In the genomic region with DNA sequence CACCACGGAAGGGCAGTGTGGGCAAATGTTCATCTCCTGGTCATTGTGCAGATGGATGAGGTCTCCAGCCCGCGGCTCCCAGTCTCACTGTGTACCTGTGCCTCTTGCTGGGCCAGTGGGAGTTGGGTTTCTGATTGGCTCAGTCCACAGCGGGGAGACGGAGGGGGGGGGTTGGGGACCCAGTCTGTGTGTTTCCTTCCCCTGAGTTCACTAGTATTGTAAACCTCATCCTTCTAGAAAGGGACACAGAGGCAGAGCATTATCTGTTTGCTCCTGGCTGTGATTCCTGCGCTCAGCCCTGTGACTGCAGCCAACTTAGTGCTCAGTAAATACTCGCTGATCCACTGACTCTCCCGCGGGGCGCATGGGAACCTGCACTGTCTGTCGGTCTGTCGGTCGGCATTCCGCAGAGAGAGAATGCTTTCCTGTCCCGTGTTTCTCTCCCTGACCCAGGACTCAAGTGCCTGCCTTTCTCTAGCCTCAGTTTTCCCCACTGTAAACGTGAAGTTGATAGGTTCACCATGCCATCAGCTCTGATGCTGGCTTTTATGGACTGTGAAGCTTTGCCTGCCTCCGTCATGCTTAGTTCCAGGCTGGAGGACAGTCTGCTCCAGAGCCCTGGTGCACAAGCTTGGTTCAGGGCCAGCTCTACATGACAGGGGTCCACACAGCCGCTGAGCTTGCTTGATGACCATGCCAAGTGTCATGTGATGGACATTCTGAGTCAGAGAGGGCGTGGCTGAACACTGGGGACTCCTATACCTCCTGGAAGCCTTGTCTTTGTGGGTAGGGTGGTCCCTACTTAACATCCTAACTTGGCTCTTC, we compare ENCODE assay signal across 11 mouse cellular contexts. TPM values are rescaled to one million over a fixed set of nuclear protein-coding genes. Genes with fewer than 3 reads are reported as not detected.
DNase-seq lines count a peak whose midpoint lies in the region; ATAC-seq lines count a peak whose summit lies in the region.
"Had no signal": no experiment of that assay in that cellular context is flagged by ENCODE, and none has a peak within 500 bp of the region (broad histone marks: within the 10 kb centered on the region; RNA-seq: fewer than 3 reads in every experiment).

No protein-coding gene starts in this region.

- ATAC-seq in forebrain, embryonic 16.5 days: no peak
- ATAC-seq in midbrain, embryonic 14.5 days (ENCODE audit: low FRiP score, low TSS enrichment): no peak

- WGBS in forebrain, embryonic 16.5 days: 8% methylated on average over 19 of the region's 19 CpGs
- 9% methylated on average over 19 of the region's 19 CpGs for WGBS in midbrain, embryonic 14.5 days

- H3K4me1 ChIP-seq in forebrain, embryonic 16.5 days (replicated peaks; ENCODE audit: control insufficient read depth, insufficient read depth, low read length): peaks cover 42% of the 10 kb centered on the region
- peaks cover 30% of the 10 kb centered on the region for H3K4me1 ChIP-seq in midbrain, embryonic 14.5 days (ENCODE audit: control insufficient read depth, insufficient read depth, low read length)

- DNase-seq in heart, postnatal 4 days: peak; percentile 17
- DNase-seq in heart, postnatal 25 days (ENCODE audit: low spot score): no peak
- DNase-seq in cerebellum, postnatal 14 days: peak; percentile 85
- peak; percentile 39 for DNase-seq in midbrain, embryonic 14.5 days
- no peak for DNase-seq in right cerebral cortex, adult 2 months (ENCODE audit: low spot score in 2 of 2)
- no peak for DNase-seq in liver
- DNase-seq in urinary bladder, postnatal 10 days (ENCODE audit: low spot score): no peak
- DNase-seq: adrenal gland, postnatal 10 days; lung, adult 2 months had no signal

- no peaks in the 10 kb centered on the region for H3K36me3 ChIP-seq in forebrain, embryonic 16.5 days (ENCODE audit: control insufficient read depth, insufficient read depth)
- no peaks in the 10 kb centered on the region for H3K36me3 ChIP-seq in midbrain, embryonic 14.5 days (ENCODE audit: control insufficient read depth, insufficient read depth, low read length)
- H3K36me3 ChIP-seq: G1E had no signal

- H3K4me3 ChIP-seq in forebrain, embryonic 16.5 days (replicated peaks; ENCODE audit: low read length): no peak overlapping the region
- no peak overlapping the region for H3K4me3 ChIP-seq in midbrain, embryonic 14.5 days (replicated peaks; ENCODE audit: low read depth, low read length)

- no peaks in the 10 kb centered on the region for H3K9me3 ChIP-seq in forebrain, embryonic 16.5 days (ENCODE audit: control insufficient read depth, low read length)
- H3K9me3 ChIP-seq in midbrain, embryonic 14.5 days (ENCODE audit: control insufficient read depth, low read length): no peaks in the 10 kb centered on the region

- intact Hi-C loops in heart, postnatal 25 days (cut with DNase I): no loop called here

- 0 out of 2 replicates have a peak overlapping the region, but pooled peaks have one; percentile 10 for H3K9ac ChIP-seq in forebrain, embryonic 16.5 days (replicated peaks; ENCODE audit: low read depth, low read length)
- H3K9ac ChIP-seq in midbrain, embryonic 14.5 days (replicated peaks; ENCODE audit: low read length): 0 out of 2 replicates have a peak overlapping the region, but pooled peaks have one; percentile 1

- H3K27me3 ChIP-seq in forebrain, embryonic 16.5 days (replicated peaks; ENCODE audit: control insufficient read depth, insufficient read depth, low read length): no peaks in the 10 kb centered on the region
- H3K27me3 ChIP-seq in midbrain, embryonic 14.5 days (ENCODE audit: control insufficient read depth, insufficient read depth, low read length): no peaks in the 10 kb centered on the region; the same call in 1 of the 2 replicates

- H3K27ac ChIP-seq in forebrain, embryonic 16.5 days (ENCODE audit: low read length): no peak overlapping the region
- no peak overlapping the region; the same call in 1 of the 2 replicates for H3K27ac ChIP-seq in midbrain, embryonic 14.5 days (replicated peaks; ENCODE audit: low read depth, low read length)

- peak overlapping the region; percentile 21; the same call in 1 of the 2 replicates for H3K4me2 ChIP-seq in forebrain, embryonic 16.5 days (ENCODE audit: low read length)
- H3K4me2 ChIP-seq in midbrain, embryonic 14.5 days (ENCODE audit: low read length): 0 out of 2 replicates have a peak overlapping the region, but pooled peaks have one; percentile 15

RNA-seq across cellular contexts. Expression of gene Sez6l, which starts 55.1 kb away (rescaled TPM):
- total RNA-seq in heart, postnatal 4 days (2021): under 1 TPM; 0.52 TPM
- total RNA-seq in heart, postnatal 25 days (2021): under 1 TPM; 0.16 to 0.20 TPM
- polyA plus RNA-seq in forebrain, embryonic 16.5 days (2015; fragmentation: Nextera tagmentation; extraction: Ambion mirVana): 32.2 and 41.9 TPM in 2 replicates
- 46.3 and 49.9 TPM in 2 replicates for polyA plus RNA-seq in midbrain, embryonic 14.5 days (2014; fragmentation: Nextera tagmentation; extraction: Ambion mirVana)
- polyA plus RNA-seq: G1E had no signal

Comparison
In these comparisons a context has a peak if more than half of its experiments do, and no peak if none do; other contexts are left out.
1. DNase-seq: peak in heart, postnatal 4 days (single experiment), cerebellum, postnatal 14 days (2 of 2) and midbrain, embryonic 14.5 days (single experiment); none in heart, postnatal 25 days (single experiment), right cerebral cortex, adult 2 months (0 of 2), liver (single experiment) and urinary bladder, postnatal 10 days (single experiment).